Mouse (Mus musculus): ENCODE measurements around the gene Psenen. TPM values are rescaled to one million over a fixed set of nuclear protein-coding genes. Genes with fewer than 3 reads are reported as not detected.

Gene Psenen
- 134 TPM for polyA plus RNA-seq (2015; fragmentation: Illumina TruSeq; extraction: RNeasy Lipid Tissue Mini Kit (QIAGEN cat#74804); ENCODE audit: insufficient read depth, low replicate concordance)

DNA sequence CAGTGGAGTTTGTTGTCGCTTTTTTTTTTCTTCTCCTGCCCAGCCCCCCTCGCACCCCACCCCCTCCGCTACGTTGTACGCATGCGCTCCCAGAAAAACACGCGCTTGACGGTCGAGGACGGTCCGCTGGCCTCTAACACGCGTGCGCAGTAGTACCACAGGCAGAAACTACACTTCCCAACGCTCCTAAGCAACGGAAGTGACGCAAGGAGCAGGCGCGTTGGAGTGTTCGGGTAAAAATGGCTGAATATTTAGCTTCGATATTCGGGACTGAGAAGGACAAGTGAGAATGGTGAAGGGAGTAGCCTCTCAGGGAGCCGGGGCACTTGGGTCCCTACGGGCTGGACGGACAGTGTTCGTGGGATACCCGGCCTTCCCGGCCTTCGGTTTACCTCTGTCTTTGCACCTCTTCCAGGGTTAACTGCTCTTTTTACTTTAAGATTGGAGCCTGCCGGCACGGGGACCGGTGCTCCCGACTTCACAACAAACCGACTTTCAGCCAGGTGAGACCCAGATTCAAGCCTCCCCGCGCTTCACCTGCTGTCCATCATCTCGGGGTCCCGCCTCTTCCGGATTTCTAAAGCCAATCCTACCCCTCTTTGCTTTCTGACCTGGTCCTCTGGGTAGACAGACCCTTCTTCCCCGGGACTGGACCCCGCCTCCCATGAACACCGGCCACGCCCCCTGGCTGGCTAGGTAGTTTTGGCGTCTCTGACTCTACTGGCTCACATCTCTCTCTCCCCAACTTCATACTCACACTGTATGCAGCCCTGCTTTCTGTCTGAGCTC, at the start of gene Psenen, which contains the start of the genes U2af1l4 and Gm49396:
TSS of gene Psenen (minus strand) at position 511 of the 789 bp plus-strand sequence.
TSS of gene U2af1l4 (plus strand) at position 185 of the 789 bp plus-strand sequence.
TSS of gene Gm49396 (plus strand) at position 228 of the 789 bp plus-strand sequence.

DNA sequence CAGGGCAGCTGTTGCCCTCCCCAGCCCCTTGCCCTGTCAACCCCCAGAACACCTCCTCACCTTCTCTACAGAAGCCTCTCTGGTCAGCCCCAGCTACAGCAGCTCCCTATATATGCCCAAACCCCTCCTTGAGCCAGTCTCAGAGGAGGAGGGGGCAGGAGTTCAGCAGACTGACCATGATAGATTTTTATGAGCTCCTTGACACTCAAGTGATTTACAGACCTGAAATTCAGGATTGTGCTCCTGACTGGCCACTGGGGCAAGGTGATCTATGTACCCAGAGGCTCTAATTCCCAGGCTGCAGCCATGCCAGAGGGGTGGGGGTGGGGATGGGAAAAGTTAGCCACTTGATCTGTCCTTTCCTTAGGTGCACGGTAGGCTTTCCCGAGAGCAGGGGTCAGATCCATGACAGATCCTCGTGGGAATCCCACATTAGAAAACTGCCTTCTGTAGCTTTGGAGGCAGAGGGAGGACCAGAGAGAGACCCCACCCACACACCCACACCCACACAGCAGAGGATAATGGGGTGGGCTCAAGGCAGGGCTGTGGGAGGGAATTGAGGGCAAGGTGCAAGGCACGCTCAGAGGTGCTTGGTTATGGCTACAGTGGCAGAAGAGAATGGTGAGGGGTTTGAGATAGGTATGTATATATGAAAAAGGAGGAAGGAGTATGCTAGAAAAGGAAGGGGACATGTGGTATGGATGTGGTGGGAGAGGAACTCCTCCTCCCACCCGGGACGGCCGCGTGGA, 49.4 kb upstream of the Psenen start, which contains the start of gene Upk1a:
TSS of gene Upk1a (minus strand) at position 194 of the 749 bp plus-strand sequence.

DNA sequence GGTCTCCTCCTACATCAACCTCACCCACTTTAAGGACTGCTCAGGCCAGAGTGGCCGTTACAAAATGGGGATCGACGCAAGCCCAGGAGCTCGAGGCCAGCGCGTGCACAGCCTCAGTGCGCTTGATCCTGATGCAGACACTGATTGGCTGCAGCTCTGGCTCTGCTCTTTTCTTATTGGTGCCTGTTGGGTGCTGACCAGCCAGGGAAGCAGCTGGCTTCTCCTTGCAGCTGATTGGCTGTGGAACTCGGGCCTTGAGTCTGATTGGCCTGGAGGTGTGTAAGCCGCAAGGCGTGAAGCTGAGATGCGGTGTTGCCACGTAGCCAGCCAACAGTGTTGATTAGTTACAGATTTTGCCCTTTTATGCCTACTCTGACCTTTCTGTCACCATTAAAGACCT, 35.4 kb upstream of the Psenen start, which contains the start of gene Zbtb32:
TSS of gene Zbtb32 (minus strand) at position 124 of the 400 bp plus-strand sequence.

DNA sequence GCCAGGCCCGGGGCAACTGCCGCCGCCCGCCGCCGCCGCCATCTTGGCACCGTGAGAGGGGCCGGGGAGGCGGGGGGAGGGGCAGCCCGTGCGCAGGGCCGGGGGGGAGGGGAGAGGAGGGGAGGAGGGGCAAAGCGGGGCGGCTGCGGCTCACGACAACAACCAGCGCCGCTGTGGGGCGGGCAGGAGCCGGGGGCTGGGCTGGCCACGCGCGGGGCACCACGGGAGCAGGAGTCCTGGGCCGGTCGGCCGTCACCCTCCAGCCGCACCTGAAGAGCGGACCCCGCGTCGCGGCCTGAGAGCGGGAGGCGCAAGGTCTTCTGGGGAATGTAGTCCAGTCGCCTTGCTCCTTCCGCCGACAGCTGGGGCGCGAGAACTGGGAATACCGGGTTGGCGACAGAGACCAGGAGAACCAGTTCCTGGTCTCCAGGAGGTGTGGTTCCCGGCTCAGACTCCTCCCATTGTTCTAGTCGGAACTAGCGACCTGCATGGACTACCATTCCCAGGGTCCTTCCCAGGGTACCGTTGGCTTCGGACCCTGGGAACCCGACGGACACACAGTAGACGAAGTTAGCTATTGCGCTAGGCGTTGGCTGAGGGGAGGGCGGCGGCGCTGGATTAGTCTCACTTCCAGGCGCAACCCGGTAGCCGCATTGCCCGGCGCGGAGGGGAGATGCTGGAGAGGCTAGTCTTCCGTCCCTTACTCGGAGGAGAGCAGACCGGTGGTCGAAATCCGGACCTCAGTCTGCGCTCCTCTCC, 25.4 kb upstream of the Psenen start, which contains the start of gene Kmt2b:
TSS of gene Kmt2b (minus strand) at position 51 of the 759 bp plus-strand sequence.

DNA sequence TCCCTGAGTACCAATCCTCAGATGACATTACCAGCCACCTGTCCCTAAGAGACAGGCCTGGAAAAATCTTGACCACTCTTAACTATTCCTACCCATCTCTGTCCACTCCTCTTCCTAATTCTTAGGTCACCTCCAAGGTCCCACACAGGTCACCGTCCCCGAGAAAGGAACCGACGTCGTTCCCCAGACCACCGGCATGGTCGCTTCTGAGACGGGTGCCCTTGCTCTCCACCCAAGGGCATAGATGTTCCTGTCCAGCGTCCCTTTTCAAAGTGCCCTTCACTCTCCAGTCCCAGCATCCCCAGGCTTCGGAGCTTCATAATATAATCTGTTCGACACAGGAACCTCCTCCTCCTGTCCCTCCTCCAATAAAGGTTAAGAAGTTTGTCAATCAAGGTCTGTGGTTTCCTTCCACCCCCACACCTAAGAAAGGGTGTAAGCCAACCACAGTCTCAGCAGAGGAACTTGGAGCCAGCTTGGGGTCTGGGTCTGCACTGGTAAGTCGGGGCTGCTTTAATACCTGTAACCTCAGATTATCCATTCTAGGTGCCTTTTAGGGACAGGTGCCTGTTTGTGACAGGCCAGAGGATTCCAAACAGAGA, 1.6 kb upstream of the Psenen start, which contains the start of gene Igflr1:
TSS of gene Igflr1 (plus strand) at position 458 of the 602 bp plus-strand sequence.

DNA sequence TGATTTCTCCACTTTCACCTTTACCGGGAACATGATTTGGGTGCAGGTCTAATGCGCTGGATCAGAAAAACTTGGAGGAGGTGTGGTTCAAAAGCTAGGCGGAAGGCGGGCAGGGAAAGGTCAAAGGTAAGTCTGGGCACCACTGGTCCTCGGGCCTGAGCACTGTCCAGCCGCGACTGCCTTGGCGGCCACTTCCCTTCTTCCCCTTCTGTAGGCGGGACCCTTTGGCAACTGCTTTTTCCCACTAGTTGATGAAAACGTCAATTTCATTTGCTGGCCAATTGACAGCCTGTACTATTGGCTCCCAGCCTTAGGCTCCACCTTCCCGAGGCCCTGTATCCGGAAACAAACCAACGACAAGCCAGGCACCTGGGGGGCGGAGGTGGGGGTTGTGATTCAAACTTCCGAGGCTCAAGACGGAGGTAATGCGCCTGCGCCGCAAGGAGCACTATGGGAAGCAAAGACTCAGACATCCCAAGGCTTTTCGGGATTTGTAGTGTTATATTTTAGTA, 3.9 kb downstream of the Psenen start, which contains the start of gene Lin37:
TSS of gene Lin37 (minus strand) at position 396 of the 512 bp plus-strand sequence.

DNA sequence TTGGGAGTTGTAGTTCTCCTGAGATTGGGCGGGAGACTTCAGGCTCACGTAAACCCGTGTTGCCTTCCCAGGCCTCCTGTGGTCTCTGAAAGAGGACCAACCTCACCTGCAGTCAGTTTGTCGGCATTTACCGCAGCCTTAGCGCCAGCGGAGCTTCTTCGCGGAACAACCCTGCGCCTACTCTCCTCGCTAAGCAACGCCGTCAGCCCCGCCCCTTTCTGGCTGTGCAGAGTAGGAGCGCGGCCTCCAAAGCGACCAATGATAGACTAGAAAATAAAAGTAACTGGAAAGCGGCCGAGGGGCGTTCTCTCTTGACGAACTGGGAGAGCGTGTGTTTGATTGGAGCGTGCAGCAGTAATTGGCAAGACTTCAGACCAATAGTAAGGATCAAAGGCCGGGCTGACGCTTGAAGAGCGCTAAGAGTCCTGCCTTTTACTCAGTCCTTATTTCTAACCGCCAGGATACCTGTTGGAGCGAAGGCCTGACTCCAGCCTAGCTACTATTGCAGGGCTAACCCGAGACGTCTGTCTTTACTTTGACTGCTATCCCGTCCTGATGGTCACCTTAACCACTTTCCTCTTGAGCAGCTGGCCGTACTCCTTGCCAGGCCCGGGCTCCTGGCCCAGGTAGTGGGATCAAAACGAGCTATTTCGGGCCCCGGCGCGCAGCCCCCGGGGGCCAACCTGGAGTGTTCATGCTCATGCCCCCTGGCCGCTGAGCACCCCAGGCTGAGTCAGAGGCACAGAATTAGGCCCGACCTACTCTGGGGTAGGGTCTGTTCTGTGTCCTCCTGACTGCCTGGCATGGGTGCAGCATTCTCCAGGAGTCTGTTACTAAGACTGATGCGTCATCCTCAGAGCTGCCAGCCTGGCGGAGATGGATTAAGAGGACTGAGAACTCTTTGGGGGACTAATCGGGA, 11.1 kb downstream of the Psenen start, which contains the start of the genes Hspb6 and Proser3:
TSS of gene Hspb6 (plus strand) at position 77 of the 919 bp plus-strand sequence.
TSS of gene Proser3 (minus strand) at position 198 of the 919 bp plus-strand sequence.

DNA sequence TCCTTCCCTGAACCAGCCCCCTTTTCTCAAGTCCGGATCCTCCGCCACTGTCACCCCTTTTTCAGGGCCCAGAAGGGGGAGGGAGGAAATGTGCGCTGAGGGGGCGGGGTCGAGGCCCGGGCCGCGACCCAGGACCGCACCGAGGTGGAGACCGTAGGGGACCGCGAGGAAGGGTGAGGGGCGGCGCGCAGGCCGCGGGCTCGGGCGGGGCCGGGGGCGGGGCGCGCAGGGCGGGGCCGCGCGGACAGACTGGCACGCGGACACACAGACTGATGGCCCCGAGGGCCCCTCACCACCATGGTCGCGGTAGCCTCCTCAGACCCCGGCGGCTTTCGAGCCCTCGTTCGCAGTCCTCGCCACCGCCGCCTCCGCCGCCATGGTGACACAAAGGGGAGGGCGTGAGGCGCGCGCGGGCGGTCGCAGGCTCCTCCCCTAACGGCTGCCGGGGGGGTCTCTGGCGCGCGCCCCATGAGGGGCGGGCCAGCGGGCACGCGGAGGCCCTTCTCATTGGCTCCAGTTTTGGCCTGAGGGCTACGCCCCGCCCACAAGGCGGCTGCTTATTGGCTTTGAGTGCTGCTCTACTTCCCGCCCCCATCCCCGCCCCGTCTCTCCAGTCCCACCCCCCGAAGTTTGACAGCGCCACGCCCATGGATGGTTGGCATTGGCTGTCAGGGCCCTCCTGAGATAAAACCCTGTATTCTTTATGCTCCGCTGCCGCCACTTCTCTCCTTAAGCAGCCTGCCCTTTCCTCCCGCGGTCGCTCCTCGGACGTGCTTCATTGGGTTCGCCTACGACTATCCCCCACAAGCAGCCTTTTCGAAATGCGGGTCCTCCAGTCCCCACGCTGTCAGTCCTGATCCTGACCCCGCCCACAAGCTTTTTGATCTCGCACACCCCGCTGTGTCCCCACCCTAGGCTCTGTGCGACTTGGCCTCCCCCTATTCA, 28.5 kb downstream of the Psenen start, which contains the start of gene Arhgap33:
TSS of gene Arhgap33 (minus strand) at position 428 of the 945 bp plus-strand sequence.

Other genes with a start within 250 kb of the Psenen start
- 3.6 TPM for gene Syne4, start 248.8 kb downstream of the Psenen start, polyA plus RNA-seq (2015; fragmentation: Illumina TruSeq; extraction: RNeasy Lipid Tissue Mini Kit (QIAGEN cat#74804); ENCODE audit: insufficient read depth, low replicate concordance)
- 1.0 TPM for gene E130208F15Rik, start 241.9 kb downstream of the Psenen start, polyA plus RNA-seq (2015; fragmentation: Illumina TruSeq; extraction: RNeasy Lipid Tissue Mini Kit (QIAGEN cat#74804); ENCODE audit: insufficient read depth, low replicate concordance)
- 12.5 TPM for gene Sdhaf1, start 239.7 kb downstream of the Psenen start, polyA plus RNA-seq (2015; fragmentation: Illumina TruSeq; extraction: RNeasy Lipid Tissue Mini Kit (QIAGEN cat#74804); ENCODE audit: insufficient read depth, low replicate concordance)
- gene Lrfn3, start 200.9 kb downstream of the Psenen start, polyA plus RNA-seq (2015; fragmentation: Illumina TruSeq; extraction: RNeasy Lipid Tissue Mini Kit (QIAGEN cat#74804); ENCODE audit: insufficient read depth, low replicate concordance), result 0.40 TPM
- 399 TPM for gene Tyrobp, start 149.9 kb downstream of the Psenen start, polyA plus RNA-seq (2015; fragmentation: Illumina TruSeq; extraction: RNeasy Lipid Tissue Mini Kit (QIAGEN cat#74804); ENCODE audit: insufficient read depth, low replicate concordance)
- 34.7 TPM for gene Hcst, start 143.8 kb downstream of the Psenen start, polyA plus RNA-seq (2015; fragmentation: Illumina TruSeq; extraction: RNeasy Lipid Tissue Mini Kit (QIAGEN cat#74804); ENCODE audit: insufficient read depth, low replicate concordance)
- 36.4 TPM for gene Nfkbid, start 141.9 kb downstream of the Psenen start, polyA plus RNA-seq (2015; fragmentation: Illumina TruSeq; extraction: RNeasy Lipid Tissue Mini Kit (QIAGEN cat#74804); ENCODE audit: insufficient read depth, low replicate concordance)
- 0.81 TPM for gene Aplp1, start 118.1 kb downstream of the Psenen start, polyA plus RNA-seq (2015; fragmentation: Illumina TruSeq; extraction: RNeasy Lipid Tissue Mini Kit (QIAGEN cat#74804); ENCODE audit: insufficient read depth, low replicate concordance)
- not detected for gene Kirrel2, start 105.9 kb downstream of the Psenen start, polyA plus RNA-seq (2015; fragmentation: Illumina TruSeq; extraction: RNeasy Lipid Tissue Mini Kit (QIAGEN cat#74804); ENCODE audit: insufficient read depth, low replicate concordance)
- 0.26 TPM for gene Nphs1, start 105.3 kb downstream of the Psenen start, polyA plus RNA-seq (2015; fragmentation: Illumina TruSeq; extraction: RNeasy Lipid Tissue Mini Kit (QIAGEN cat#74804); ENCODE audit: insufficient read depth, low replicate concordance)
- not detected for gene Prodh2, start 70.0 kb downstream of the Psenen start, polyA plus RNA-seq (2015; fragmentation: Illumina TruSeq; extraction: RNeasy Lipid Tissue Mini Kit (QIAGEN cat#74804); ENCODE audit: insufficient read depth, low replicate concordance)
- 2.3 TPM for gene Arhgap33, start 28.6 kb downstream of the Psenen start, polyA plus RNA-seq (2015; fragmentation: Illumina TruSeq; extraction: RNeasy Lipid Tissue Mini Kit (QIAGEN cat#74804); ENCODE audit: insufficient read depth, low replicate concordance)
- gene Hspb6, start 11.4 kb downstream of the Psenen start, polyA plus RNA-seq (2015; fragmentation: Illumina TruSeq; extraction: RNeasy Lipid Tissue Mini Kit (QIAGEN cat#74804); ENCODE audit: insufficient read depth, low replicate concordance), result 6.5 TPM
- 6.0 TPM for gene Proser3, start 11.3 kb downstream of the Psenen start, polyA plus RNA-seq (2015; fragmentation: Illumina TruSeq; extraction: RNeasy Lipid Tissue Mini Kit (QIAGEN cat#74804); ENCODE audit: insufficient read depth, low replicate concordance)
- 50.0 TPM for gene Lin37, start 3.8 kb downstream of the Psenen start, polyA plus RNA-seq (2015; fragmentation: Illumina TruSeq; extraction: RNeasy Lipid Tissue Mini Kit (QIAGEN cat#74804); ENCODE audit: insufficient read depth, low replicate concordance)
- gene U2af1l4, start 326 bp downstream of the Psenen start, polyA plus RNA-seq (2015; fragmentation: Illumina TruSeq; extraction: RNeasy Lipid Tissue Mini Kit (QIAGEN cat#74804); ENCODE audit: insufficient read depth, low replicate concordance), result 48.4 TPM
- 21.5 TPM for gene Gm49396, start 283 bp downstream of the Psenen start, polyA plus RNA-seq (2015; fragmentation: Illumina TruSeq; extraction: RNeasy Lipid Tissue Mini Kit (QIAGEN cat#74804); ENCODE audit: insufficient read depth, low replicate concordance)
- gene Igflr1, start 1.8 kb upstream of the Psenen start, polyA plus RNA-seq (2015; fragmentation: Illumina TruSeq; extraction: RNeasy Lipid Tissue Mini Kit (QIAGEN cat#74804); ENCODE audit: insufficient read depth, low replicate concordance), result not detected
- 45.0 TPM for gene Kmt2b, start 25.1 kb upstream of the Psenen start, polyA plus RNA-seq (2015; fragmentation: Illumina TruSeq; extraction: RNeasy Lipid Tissue Mini Kit (QIAGEN cat#74804); ENCODE audit: insufficient read depth, low replicate concordance)
- gene Zbtb32, start 35.3 kb upstream of the Psenen start, polyA plus RNA-seq (2015; fragmentation: Illumina TruSeq; extraction: RNeasy Lipid Tissue Mini Kit (QIAGEN cat#74804); ENCODE audit: insufficient read depth, low replicate concordance), result 2.5 TPM
- 0.22 TPM for gene Upk1a, start 49.2 kb upstream of the Psenen start, polyA plus RNA-seq (2015; fragmentation: Illumina TruSeq; extraction: RNeasy Lipid Tissue Mini Kit (QIAGEN cat#74804); ENCODE audit: insufficient read depth, low replicate concordance)
- 519 TPM for gene Cox6b1, start 62.5 kb upstream of the Psenen start, polyA plus RNA-seq (2015; fragmentation: Illumina TruSeq; extraction: RNeasy Lipid Tissue Mini Kit (QIAGEN cat#74804); ENCODE audit: insufficient read depth, low replicate concordance)
- not detected for gene Etv2, start 72.2 kb upstream of the Psenen start, polyA plus RNA-seq (2015; fragmentation: Illumina TruSeq; extraction: RNeasy Lipid Tissue Mini Kit (QIAGEN cat#74804); ENCODE audit: insufficient read depth, low replicate concordance)
- 12.1 TPM for gene Rbm42, start 86.7 kb upstream of the Psenen start, polyA plus RNA-seq (2015; fragmentation: Illumina TruSeq; extraction: RNeasy Lipid Tissue Mini Kit (QIAGEN cat#74804); ENCODE audit: insufficient read depth, low replicate concordance)
- 27.1 TPM for gene Haus5, start 101.4 kb upstream of the Psenen start, polyA plus RNA-seq (2015; fragmentation: Illumina TruSeq; extraction: RNeasy Lipid Tissue Mini Kit (QIAGEN cat#74804); ENCODE audit: insufficient read depth, low replicate concordance)
- not detected for gene Pmis2, start 108.0 kb upstream of the Psenen start, polyA plus RNA-seq (2015; fragmentation: Illumina TruSeq; extraction: RNeasy Lipid Tissue Mini Kit (QIAGEN cat#74804); ENCODE audit: insufficient read depth, low replicate concordance)
- not detected for gene 2200002J24Rik, start 135.3 kb upstream of the Psenen start, polyA plus RNA-seq (2015; fragmentation: Illumina TruSeq; extraction: RNeasy Lipid Tissue Mini Kit (QIAGEN cat#74804); ENCODE audit: insufficient read depth, low replicate concordance)
- not detected for gene Atp4a, start 148.6 kb upstream of the Psenen start, polyA plus RNA-seq (2015; fragmentation: Illumina TruSeq; extraction: RNeasy Lipid Tissue Mini Kit (QIAGEN cat#74804); ENCODE audit: insufficient read depth, low replicate concordance)
- gene Tmem147, start 165.9 kb upstream of the Psenen start, polyA plus RNA-seq (2015; fragmentation: Illumina TruSeq; extraction: RNeasy Lipid Tissue Mini Kit (QIAGEN cat#74804); ENCODE audit: insufficient read depth, low replicate concordance), result 51.8 TPM
- gene Gapdhs, start 180.1 kb upstream of the Psenen start, polyA plus RNA-seq (2015; fragmentation: Illumina TruSeq; extraction: RNeasy Lipid Tissue Mini Kit (QIAGEN cat#74804); ENCODE audit: insufficient read depth, low replicate concordance), result not detected
- gene Sbsn, start 187.8 kb upstream of the Psenen start, polyA plus RNA-seq (2015; fragmentation: Illumina TruSeq; extraction: RNeasy Lipid Tissue Mini Kit (QIAGEN cat#74804); ENCODE audit: insufficient read depth, low replicate concordance), result 5.4 TPM
- 0.43 TPM for gene Dmkn, start 200.1 kb upstream of the Psenen start, polyA plus RNA-seq (2015; fragmentation: Illumina TruSeq; extraction: RNeasy Lipid Tissue Mini Kit (QIAGEN cat#74804); ENCODE audit: insufficient read depth, low replicate concordance)
- not detected for gene Krtdap, start 224.3 kb upstream of the Psenen start, polyA plus RNA-seq (2015; fragmentation: Illumina TruSeq; extraction: RNeasy Lipid Tissue Mini Kit (QIAGEN cat#74804); ENCODE audit: insufficient read depth, low replicate concordance)